Mouse (Mus musculus) spleen, adult 2 months (tissue): ENCODE measurements around the gene Hlcs. TPM values are rescaled to one million over a fixed set of nuclear protein-coding genes. Genes with fewer than 3 reads are reported as not detected.

Experiments
- DNase-seq, 2 experiments: peaks; one replicate each; pipeline versions ENCODE4 v3.0.0 to v3.0.0-alpha.2; 2012 to 2021; ENCODE audit warnings: low spot score in 2 of 2, low read depth in 1 of 2
- H3K27ac ChIP-seq: fragments of 200-500 bp; 2 replicates; pipeline ENCODE4 v1.5.1; 2012; ENCODE audit warnings: low read length, inconsistent platforms; ENCODE audit not compliant: insufficient read depth
- H3K27me3 ChIP-seq: fragments of 200-500 bp; 2 replicates; pipeline ENCODE4 v1.6.1; 2012; ENCODE audit warnings: mild to moderate bottlenecking, moderate library complexity, low read length, inconsistent platforms; ENCODE audit not compliant: control insufficient read depth, insufficient read depth
- H3K36me3 ChIP-seq: fragments of 200-500 bp; 2 replicates; pipeline ENCODE4 v1.6.1; 2012; ENCODE audit warnings: mild to moderate bottlenecking, low read length, inconsistent platforms; ENCODE audit not compliant: control insufficient read depth, insufficient read depth
- H3K4me1 ChIP-seq: fragments of 200-500 bp; 2 replicates; pipeline ENCODE4 v1.6.1; 2011; ENCODE audit warnings: inconsistent platforms; ENCODE audit not compliant: control insufficient read depth, insufficient read depth, insufficient read length
- H3K4me3 ChIP-seq: fragments of 200-500 bp; 2 replicates; pipeline ENCODE4 v1.5.1; 2011; ENCODE audit warnings: mild to moderate bottlenecking, inconsistent platforms; ENCODE audit not compliant: insufficient read depth, insufficient read length; ENCODE audit errors: extremely low read depth
- CTCF ChIP-seq: fragments of 200-500 bp; IDR thresholded peaks from 2 replicates; pipeline ENCODE4 v1.5.1; 2011; ENCODE audit warnings: mild to moderate bottlenecking, inconsistent platforms; ENCODE audit not compliant: insufficient read depth, insufficient read length, insufficient replicate concordance; ENCODE audit errors: extremely low read depth
- POLR2A ChIP-seq: fragments of 200-500 bp; IDR thresholded peaks from 2 replicates; pipeline ENCODE4 v1.6.1; 2011; ENCODE audit warnings: low read depth, low read length, inconsistent platforms
- WGBS: fragments of 180-500 bp; shearing (Covaris S2); methylation state at CpG from one replicate; pipeline ENCODE4 v1.1.7; 2018; 5-methylcytosine and 5-hydroxymethylcytosine counted together
- polyA plus RNA-seq: library from polyadenylated mRNA; depleted of rRNA; stranded (reverse); fragments of >200 nt; gene quantifications from 2 replicates; pipeline ENCODE4 v1.2.3, GENCODE M21; 2012

Hlcs gene
- polyA plus RNA-seq, 1 experiment = 9.7 TPM

- DNase-seq = no peak
- TF ChIP-seq CTCF = no peak
- TF ChIP-seq POLR2A = no peak
- no peaks in the 10 kb centered on the region for H3K4me1 ChIP-seq
- H3K27me3 ChIP-seq = no peaks in the 10 kb centered on the region
- H3K36me3 ChIP-seq = no peaks in the 10 kb centered on the region
- H3K27ac ChIP-seq = peak overlapping the region; percentile 84
- no peak overlapping the region for H3K4me3 ChIP-seq
- 77% methylated on average over 12 of the region's 12 CpGs for WGBS
Observed at GRCm38 (mm10) chr16:94254415-94254891, 58.9 kb downstream of the Hlcs start.

- TF ChIP-seq CTCF (no peak), POLR2A (no peak)
- peak overlapping the region; percentile 84 for H3K27ac ChIP-seq
- no peaks in the 10 kb centered on the region for H3K36me3 ChIP-seq
- H3K27me3 ChIP-seq = no peaks in the 10 kb centered on the region
- H3K4me1 ChIP-seq = no peaks in the 10 kb centered on the region
- DNase-seq = no peak
- WGBS = 88% methylated on average over 24 of the region's 24 CpGs
- H3K4me3 ChIP-seq = no peak overlapping the region
Observed at GRCm38 (mm10) chr16:94253671-94254414, 59.5 kb downstream of the Hlcs start.

- no peak overlapping the region for H3K27ac ChIP-seq
- H3K4me1 ChIP-seq = peaks cover 6% of the 10 kb centered on the region
- no peak for DNase-seq
- TF ChIP-seq POLR2A (no peak), CTCF (no peak)
- 93% methylated on average over 13 of the region's 13 CpGs for WGBS
- no peaks in the 10 kb centered on the region for H3K27me3 ChIP-seq
- no peak overlapping the region for H3K4me3 ChIP-seq
- no peaks in the 10 kb centered on the region for H3K36me3 ChIP-seq
Observed at GRCm38 (mm10) chr16:94251756-94252155, 61.6 kb downstream of the Hlcs start.

- 93% methylated on average over 15 of the region's 15 CpGs for WGBS
- Histone ChIP-seq H3K27ac (no peak overlapping the region), H3K36me3 (no peaks in the 10 kb centered on the region), H3K4me1 (peaks cover 14% of the 10 kb centered on the region), H3K4me3 (no peak overlapping the region), H3K27me3 (no peaks in the 10 kb centered on the region)
- TF ChIP-seq POLR2A (no peak), CTCF (no peak)
- no peak for DNase-seq
Observed at GRCm38 (mm10) chr16:94250640-94251349, 62.6 kb downstream of the Hlcs start.

- no peak for TF ChIP-seq CTCF
- TF ChIP-seq POLR2A = no peak
- Histone ChIP-seq H3K27ac (no peak overlapping the region), H3K4me1 (peaks cover 21% of the 10 kb centered on the region), H3K36me3 (no peaks in the 10 kb centered on the region), H3K4me3 (no peak overlapping the region), H3K27me3 (no peaks in the 10 kb centered on the region)
- no peak for DNase-seq
- WGBS = 74% methylated on average over 12 of the region's 12 CpGs
Observed at GRCm38 (mm10) chr16:94250136-94250535, 63.2 kb downstream of the Hlcs start.

- H3K27me3 ChIP-seq = no peaks in the 10 kb centered on the region
- H3K36me3 ChIP-seq = no peaks in the 10 kb centered on the region
- TF ChIP-seq POLR2A (no peak), CTCF (no peak)
- H3K27ac ChIP-seq = no peak overlapping the region
- H3K4me1 ChIP-seq = peaks cover 22% of the 10 kb centered on the region
- no peak overlapping the region for H3K4me3 ChIP-seq
- DNase-seq = no peak
- WGBS = 92% methylated on average over 10 of the region's 10 CpGs
Observed at GRCm38 (mm10) chr16:94249666-94250065, 63.7 kb downstream of the Hlcs start.
